Mouse (Mus musculus) induced T-regulatory cell, adult 2 months (primary cell): ENCODE measurements at regions not wholly inside any gene's neighbourhood (a gene's known extent, or its start where the extent isn't known, plus 50 kb on each side); places are given as distances from the start of the nearest gene placed in this dataset.

Source experiments
- DNase-seq: peaks from one replicate; pipeline ENCODE4 v3.0.0-alpha.2; 2012; ENCODE audit warnings: low read depth

GRCm38 (mm10) chr7:35977986-35978385 is 175.2 kb upstream of the Zfp507 start:
- no peak for DNase-seq

- DNase-seq = no peak
Observed at GRCm38 (mm10) chr7:35958731-35959130, 155.9 kb upstream of the Zfp507 start.

GRCm38 (mm10) chr7:35958052-35958451 is 155.2 kb upstream of the Zfp507 start:
- no peak for DNase-seq

GRCm38 (mm10) chr7:35948794-35949193 is 146.0 kb upstream of the Zfp507 start:
- no peak for DNase-seq

GRCm38 (mm10) chr7:35948389-35948788 is 145.6 kb upstream of the Zfp507 start:
- no peak for DNase-seq

GRCm38 (mm10) chr7:35941086-35941485 is 138.3 kb upstream of the Zfp507 start:
- no peak for DNase-seq

GRCm38 (mm10) chr7:35938123-35938869 is 135.5 kb upstream of the Zfp507 start:
- no peak for DNase-seq

- DNase-seq = no peak
Observed at GRCm38 (mm10) chr7:35926749-35927148, 123.9 kb upstream of the Zfp507 start.

- no peak for DNase-seq
Observed at GRCm38 (mm10) chr7:35922582-35922981, 119.8 kb upstream of the Zfp507 start.

GRCm38 (mm10) chr7:35920884-35921283 is 118.1 kb upstream of the Zfp507 start:
- DNase-seq = no peak

GRCm38 (mm10) chr7:35920194-35920609 is 117.4 kb upstream of the Zfp507 start:
- DNase-seq = no peak

GRCm38 (mm10) chr7:35910109-35910706 is 107.4 kb upstream of the Zfp507 start:
- DNase-seq = no peak

- DNase-seq = peak; percentile 37
Observed at GRCm38 (mm10) chr7:35901942-35902381, 99.2 kb upstream of the Zfp507 start.

- no peak for DNase-seq
Observed at GRCm38 (mm10) chr7:35898701-35899445, 96.1 kb upstream of the Zfp507 start.

GRCm38 (mm10) chr7:35893292-35893691 is 90.5 kb upstream of the Zfp507 start:
- no peak for DNase-seq

GRCm38 (mm10) chr7:35886051-35886450 is 83.2 kb upstream of the Zfp507 start:
- no peak for DNase-seq

GRCm38 (mm10) chr7:35879755-35880304 is 77.0 kb upstream of the Zfp507 start:
- DNase-seq = peak; percentile 7

- no peak for DNase-seq
Observed at GRCm38 (mm10) chr7:35878164-35878563, 75.4 kb upstream of the Zfp507 start.

GRCm38 (mm10) chr7:35861049-35861448 is 58.2 kb upstream of the Zfp507 start:
- DNase-seq = no peak

- DNase-seq = peak; percentile 43
Observed at GRCm38 (mm10) chr7:35859601-35860000, 56.8 kb upstream of the Zfp507 start.

- no peak for DNase-seq
Observed at GRCm38 (mm10) chr7:35857693-35858092, 54.9 kb upstream of the Zfp507 start.
